Mouse (Mus musculus): ENCODE measurements around the gene Mfsd11. TPM values are rescaled to one million over a fixed set of nuclear protein-coding genes. Genes with fewer than 3 reads are reported as not detected.

The Mfsd11 gene
- polyA plus RNA-seq (2012; rRNA removed): 27.8 and 33.8 TPM in 2 replicates

DNA sequence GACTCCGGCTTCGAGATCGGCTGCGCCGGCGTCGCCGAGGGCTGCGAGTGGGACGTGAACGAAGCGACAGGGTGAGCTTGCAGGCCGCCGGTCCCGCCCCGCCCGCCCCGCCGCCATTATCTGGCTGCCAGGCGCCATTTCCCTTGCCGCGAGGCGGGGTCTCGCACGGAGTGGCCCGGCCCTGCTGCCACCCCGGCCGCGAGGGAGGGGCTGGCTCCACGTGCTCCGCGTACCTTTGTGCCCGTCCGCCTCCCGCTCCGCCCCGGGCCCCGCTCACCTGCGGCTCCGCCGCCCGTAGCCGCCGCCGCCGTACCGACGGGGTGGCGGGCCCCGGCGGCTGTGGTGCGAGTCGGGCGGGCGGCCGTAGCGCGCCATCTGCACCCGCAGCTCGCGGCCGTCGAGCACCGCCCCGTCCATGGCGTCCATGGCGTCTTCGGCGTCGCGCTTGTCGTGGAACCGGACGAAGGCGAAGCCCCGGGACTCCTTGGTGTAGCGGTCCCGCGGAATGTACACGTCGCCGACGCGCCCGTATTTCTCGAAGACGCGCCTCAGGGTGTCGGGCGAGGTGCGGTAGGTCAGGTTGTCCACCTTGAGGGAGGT, at the start of gene Mfsd11:
TSS of gene Mfsd11 (plus strand) at position 150 of the 600 bp plus-strand sequence.

GRCm38 (mm10) chr11:116827534-116828165, 24.6 kb upstream of the Mfsd11 start, which contains the start of gene Mxra7:
Gene Mxra7, minus strand, starts transcription at chr11:116828046.

DNA sequence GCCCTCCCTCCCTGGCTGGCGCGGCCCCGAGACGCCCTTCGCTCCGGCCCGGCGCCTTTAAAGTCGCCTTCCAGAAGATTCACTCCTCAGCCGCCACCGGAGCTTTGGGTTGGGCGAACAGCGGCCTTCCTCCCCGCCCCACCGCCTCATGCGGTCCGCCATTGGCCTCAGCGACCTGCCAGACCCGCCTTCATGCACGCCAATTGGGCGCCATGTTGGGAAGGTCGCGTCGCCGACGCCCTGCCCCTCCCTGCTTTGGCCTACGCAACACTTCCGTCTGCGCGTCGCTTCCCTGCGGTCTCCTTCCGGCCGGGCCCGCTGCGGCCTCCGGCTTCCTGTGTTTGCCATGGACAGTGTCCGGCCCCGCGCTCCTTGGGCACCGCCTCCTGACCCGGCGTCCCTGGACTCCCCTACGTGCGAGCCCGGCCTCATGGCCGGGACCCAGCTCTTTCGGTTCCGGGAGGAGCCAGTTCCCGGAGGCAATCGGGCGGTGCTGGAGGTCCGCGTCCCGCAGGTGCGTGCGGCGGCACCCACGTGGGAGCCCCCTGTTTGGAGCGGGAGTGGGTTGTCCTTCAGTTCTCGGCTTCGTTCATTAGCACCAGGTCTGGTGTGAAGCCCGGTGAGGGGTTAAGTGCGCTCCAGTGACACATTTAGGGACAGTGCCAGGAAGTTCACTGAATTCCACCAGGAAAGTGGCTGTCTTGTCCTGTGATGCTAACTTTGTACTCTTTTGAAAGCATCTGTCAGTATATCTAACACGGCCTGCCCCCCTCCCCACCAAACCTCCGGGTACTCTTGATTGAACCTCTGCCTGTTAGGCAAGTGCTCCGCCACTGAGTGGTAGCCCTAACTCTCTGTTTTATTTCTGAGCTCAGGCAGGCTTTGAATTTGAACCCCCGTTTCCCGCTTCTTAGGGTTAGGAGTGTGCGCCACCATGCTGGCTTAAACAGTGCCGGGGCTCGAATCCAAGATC, 8.7 kb upstream of the Mfsd11 start, which contains the start of the genes Mettl23 and Jmjd6:
TSS of gene Mettl23 (plus strand) at position 18 of the 973 bp plus-strand sequence.
TSS of gene Jmjd6 (minus strand) at position 189 of the 973 bp plus-strand sequence.

DNA sequence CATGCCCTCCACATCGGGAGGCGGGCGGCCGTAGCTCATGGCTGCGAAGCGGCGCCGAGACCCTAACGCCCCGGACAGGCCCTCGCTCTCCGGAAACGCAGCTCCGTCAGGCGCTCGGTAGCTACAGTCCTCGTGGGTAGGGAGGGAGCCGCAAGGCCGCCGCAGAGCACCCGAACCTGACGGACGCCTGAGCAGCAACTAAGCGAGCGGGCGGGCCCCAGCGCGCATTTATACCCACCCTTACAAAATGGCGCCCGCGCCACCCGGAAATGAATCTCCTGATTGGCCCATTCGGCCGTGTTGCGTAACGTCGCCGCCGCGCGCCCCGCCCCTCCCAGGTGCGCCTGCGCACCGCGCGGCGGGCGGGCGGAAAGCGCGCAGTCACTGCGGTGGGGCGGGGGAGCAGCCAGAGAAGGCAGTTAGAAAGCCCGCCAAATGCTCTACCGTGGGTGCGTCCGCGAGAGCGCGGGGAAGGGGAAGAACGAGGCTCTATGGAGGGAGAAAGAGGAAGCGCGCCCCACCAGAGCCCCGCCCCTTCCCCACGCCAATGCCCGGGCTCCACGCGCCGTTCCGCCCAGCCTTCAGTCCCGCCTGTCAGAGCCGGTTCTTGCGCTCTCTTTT, 761 bp downstream of the Mfsd11 start, which contains the start of gene Srsf2:
TSS of gene Srsf2 (minus strand) at position 204 of the 621 bp plus-strand sequence.

GRCm38 (mm10) chr11:116918323-116919185, 66.3 kb downstream of the Mfsd11 start, which contains the start of gene Mgat5b:
Gene Mgat5b, plus strand, starts transcription at chr11:116918863.

Other genes with a start within 250 kb of the Mfsd11 start
- 38.9 and 40.1 TPM in 2 replicates for gene Rhbdf2, start 225.4 kb upstream of the Mfsd11 start, polyA plus RNA-seq (2012; rRNA removed)
- 0.60 and 0.79 TPM in 2 replicates for gene Prcd, start 198.9 kb upstream of the Mfsd11 start, polyA plus RNA-seq (2012; rRNA removed)
- gene Cygb, start 198.1 kb upstream of the Mfsd11 start, polyA plus RNA-seq (2012; rRNA removed): 43.5 and 44.8 TPM in 2 replicates
- gene St6galnac1, start 76.9 kb upstream of the Mfsd11 start, polyA plus RNA-seq (2012; rRNA removed): 11.4 TPM in 1 of 2 replicates, not detected in the other
- gene Mxra7, start 24.4 kb upstream of the Mfsd11 start, polyA plus RNA-seq (2012; rRNA removed): 75.7 and 86.1 TPM in 2 replicates
- gene Mettl23, start 9.2 kb upstream of the Mfsd11 start, polyA plus RNA-seq (2012; rRNA removed): 16.8 and 20.8 TPM in 2 replicates
- 22.3 and 22.9 TPM in 2 replicates for gene Jmjd6, start 9.0 kb upstream of the Mfsd11 start, polyA plus RNA-seq (2012; rRNA removed)
- gene Srsf2, start 654 bp downstream of the Mfsd11 start, polyA plus RNA-seq (2012; rRNA removed): 930 and 1,078 TPM in 2 replicates
- 0.42 TPM in 2 replicates for gene Mgat5b, start 66.4 kb downstream of the Mfsd11 start, polyA plus RNA-seq (2012; rRNA removed)